Mouse (Mus musculus): ENCODE data around the gene Chil5. TPM values are rescaled to one million over a fixed set of nuclear protein-coding genes. Genes with fewer than 3 reads are reported as not detected.
"Not testable (repeated sequence)": the region's sequence is repeated elsewhere in the genome, so short reads cannot be mapped to it uniquely, and the experiment has no call there.

Gene Chil5
- polyA plus RNA-seq, 1 experiment: 7.2 TPM

DNA sequence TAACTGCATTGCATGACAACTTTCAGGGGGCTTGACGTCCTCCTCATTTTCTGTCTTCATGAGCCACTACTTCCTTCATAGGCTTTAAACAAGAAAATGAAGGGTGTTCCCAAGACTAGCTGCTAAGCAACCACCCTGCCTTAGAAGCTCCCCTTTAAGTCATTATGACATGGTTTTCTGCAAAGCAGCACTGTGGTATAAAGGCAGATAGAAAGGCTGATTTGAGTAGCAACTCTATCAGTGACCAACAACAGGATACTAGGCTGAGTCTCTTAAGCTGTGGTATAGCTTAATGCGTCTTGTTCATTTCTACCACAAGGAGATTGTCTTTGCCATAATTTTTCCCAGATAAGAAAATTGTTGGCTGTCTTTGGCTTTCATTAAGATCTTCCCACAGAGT is 18.1 kb downstream of the Chil5 start, which contains the start of gene Pifo:
Gene Pifo, minus strand, starts transcription at position 101 of the 400 bp plus-strand sequence.
- no peak for DNase-seq
- no peaks in the 10 kb centered on the region for H3K4me1 ChIP-seq (ENCODE audit: control insufficient read depth, insufficient read depth, low read length)
- no peaks in the 10 kb centered on the region for H3K27me3 ChIP-seq (ENCODE audit: control insufficient read depth, insufficient read depth, low read length)
- no peak within 1 kb of the TSS for H3K27ac ChIP-seq (ENCODE audit: insufficient read depth, low read length)
- TF ChIP-seq CTCF (IDR thresholded peaks at IDR 0.05; ENCODE audit: borderline replicate concordance, insufficient read depth, low read depth, low read length) (no peak), POLR2A (IDR thresholded peaks at IDR 0.05; ENCODE audit: borderline replicate concordance, insufficient read depth, low read length) (no peak)
- no peak within 1 kb of the TSS for H3K4me3 ChIP-seq (replicated peaks; ENCODE audit: insufficient read depth, low read depth, low read length)
- WGBS: 84% methylated on average over 2 of the region's 2 CpGs

DNA sequence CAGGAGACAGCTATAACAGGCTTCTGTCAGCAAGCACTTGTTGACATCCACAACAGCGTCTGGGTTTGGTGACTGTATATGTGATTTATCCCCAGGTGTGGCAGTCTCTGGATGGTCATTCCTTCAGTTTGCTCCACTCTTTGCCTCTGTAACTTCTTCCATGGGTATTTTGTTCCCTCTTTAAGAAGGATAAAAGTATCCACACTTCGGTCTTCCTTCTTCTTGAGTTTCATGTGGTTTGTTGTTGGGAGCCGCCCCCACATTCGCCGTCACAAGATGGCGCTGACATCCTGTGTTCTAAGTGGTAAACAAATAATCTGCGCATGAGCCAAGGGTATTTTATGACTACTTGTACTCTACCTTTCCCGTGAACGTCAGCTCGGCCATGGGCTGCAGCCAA is 29.3 kb downstream of the Chil5 start:
- WGBS: 56% methylated on average over 10 of the region's 10 CpGs
- not testable (repeated sequence) for H3K27ac ChIP-seq (ENCODE audit: insufficient read depth, low read length); H3K4me3 ChIP-seq (replicated peaks; ENCODE audit: insufficient read depth, low read depth, low read length); H3K27me3 ChIP-seq (ENCODE audit: control insufficient read depth, insufficient read depth, low read length); H3K4me1 ChIP-seq (ENCODE audit: control insufficient read depth, insufficient read depth, low read length); DNase-seq

DNA sequence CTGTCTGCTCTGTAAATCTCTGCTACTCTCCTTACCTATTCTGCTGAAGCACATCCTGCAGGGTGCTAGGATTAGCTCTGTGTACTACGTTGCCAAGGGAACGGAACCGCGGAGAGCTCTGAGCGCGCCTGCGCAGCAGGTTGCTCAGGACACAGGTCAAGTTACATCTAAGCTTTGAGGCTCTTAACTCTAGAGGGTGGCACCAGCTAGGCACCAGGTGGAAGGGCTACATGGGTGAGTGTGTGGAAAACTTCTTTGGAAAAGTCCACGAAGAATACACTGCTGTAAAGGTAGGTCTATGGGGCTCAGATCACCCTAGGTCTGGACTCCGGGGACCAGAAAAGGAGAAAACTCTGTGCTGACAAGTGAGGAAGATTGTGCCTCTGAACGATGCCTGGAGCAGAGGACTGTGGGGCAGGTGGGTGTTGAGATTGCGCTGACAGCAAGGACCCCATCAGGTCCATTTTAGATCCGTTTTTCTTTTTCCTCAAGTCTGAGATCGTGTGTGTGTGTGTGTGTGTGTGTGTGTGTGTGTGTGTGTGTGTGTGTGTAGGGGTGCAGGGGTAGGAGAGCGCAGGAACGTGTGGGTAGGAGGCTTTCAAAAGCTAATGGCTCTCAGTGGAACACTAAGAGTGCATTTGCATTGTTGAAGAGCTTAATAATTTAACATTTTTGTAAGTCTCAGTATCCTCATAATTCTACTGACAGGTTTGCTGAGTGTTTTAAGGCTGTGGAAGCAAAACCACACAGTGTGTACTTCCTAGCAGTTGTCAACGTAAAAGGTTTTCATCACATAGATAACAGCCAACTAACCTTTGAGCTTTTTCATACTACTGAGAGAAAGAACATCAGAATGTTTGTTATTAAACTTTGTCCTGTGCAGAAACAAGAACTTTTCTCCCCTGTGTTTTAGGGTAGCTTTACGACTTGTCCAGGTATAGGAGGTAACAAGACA is 30.9 kb downstream of the Chil5 start:
- no peak overlapping the region for H3K27ac ChIP-seq (ENCODE audit: insufficient read depth, low read length)
- H3K4me1 ChIP-seq (ENCODE audit: control insufficient read depth, insufficient read depth, low read length): peaks cover 7% of the 10 kb centered on the region; the same call in 1 of the 2 replicates
- peak; percentile 11 to 23 for DNase-seq
- no peaks in the 10 kb centered on the region for H3K27me3 ChIP-seq (ENCODE audit: control insufficient read depth, insufficient read depth, low read length)
- 24% methylated on average over 17 of the region's 17 CpGs for WGBS
- no peak for TF ChIP-seq CTCF (IDR thresholded peaks at IDR 0.05; ENCODE audit: borderline replicate concordance, insufficient read depth, low read depth, low read length)
- no peak for TF ChIP-seq POLR2A (IDR thresholded peaks at IDR 0.05; ENCODE audit: borderline replicate concordance, insufficient read depth, low read length)
- peak overlapping the region; percentile 14 for H3K4me3 ChIP-seq (replicated peaks; ENCODE audit: insufficient read depth, low read depth, low read length)

DNA sequence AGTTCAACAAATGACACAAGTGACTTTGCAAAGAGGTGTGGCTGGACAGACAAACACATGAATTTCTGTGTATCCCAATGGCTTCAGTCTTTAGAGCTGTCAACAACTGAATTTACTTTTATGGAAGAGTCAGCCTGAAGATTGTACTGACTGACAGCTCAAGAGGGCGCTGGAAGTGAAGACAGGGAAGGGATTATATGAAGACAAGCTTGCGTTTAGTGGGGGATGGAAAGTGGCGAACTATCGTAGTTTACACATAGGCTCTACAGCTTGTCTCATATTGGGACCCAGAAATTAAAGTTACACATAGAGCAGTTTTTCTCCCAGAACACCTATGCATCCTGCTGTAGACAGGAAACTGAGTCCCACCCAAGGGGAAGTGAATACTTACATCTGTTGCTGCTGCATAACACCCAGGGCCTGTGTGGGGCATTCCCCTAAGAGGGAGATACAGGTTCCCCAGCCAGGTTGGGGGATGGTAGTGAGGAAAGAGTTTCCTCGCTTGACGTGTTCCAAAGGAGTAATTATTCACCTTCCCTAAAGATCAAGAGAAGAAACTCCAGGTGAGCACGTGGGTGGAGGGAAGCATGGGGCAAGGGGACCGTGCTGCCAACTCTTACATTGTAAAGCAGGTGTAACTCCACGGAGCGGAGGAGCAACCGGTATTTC is 31.8 kb downstream of the Chil5 start:
- no peaks in the 10 kb centered on the region for H3K27me3 ChIP-seq (ENCODE audit: control insufficient read depth, insufficient read depth, low read length)
- WGBS: 26% methylated on average over 11 of the region's 11 CpGs
- no peak for DNase-seq
- H3K27ac ChIP-seq (ENCODE audit: insufficient read depth, low read length): no peak overlapping the region
- no peak overlapping the region for H3K4me3 ChIP-seq (replicated peaks; ENCODE audit: insufficient read depth, low read depth, low read length)
- TF ChIP-seq POLR2A (IDR thresholded peaks at IDR 0.05; ENCODE audit: borderline replicate concordance, insufficient read depth, low read length) (no peak), CTCF (IDR thresholded peaks at IDR 0.05; ENCODE audit: borderline replicate concordance, insufficient read depth, low read depth, low read length) (no peak)
- H3K4me1 ChIP-seq (ENCODE audit: control insufficient read depth, insufficient read depth, low read length): peaks cover 7% of the 10 kb centered on the region; the same call in 1 of the 2 replicates

DNA sequence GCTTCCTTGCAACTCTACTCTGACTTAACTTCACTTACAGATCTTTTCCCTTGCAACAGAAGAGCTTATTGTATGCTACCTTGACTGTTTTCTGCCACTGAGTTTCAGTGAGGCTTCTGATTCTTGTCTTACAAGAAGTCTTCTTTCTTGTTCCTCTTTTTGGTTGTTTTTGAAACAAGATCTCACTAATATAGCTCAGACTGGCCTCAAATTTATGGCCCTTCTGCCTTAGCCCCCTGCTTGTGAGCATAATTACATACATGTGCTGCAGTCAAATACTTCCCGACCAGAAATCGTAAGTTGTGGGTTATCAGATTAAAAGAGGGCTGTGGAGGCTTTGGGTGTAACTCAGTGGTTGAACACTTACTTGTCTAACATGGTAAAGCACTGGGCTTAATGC is 37.9 kb downstream of the Chil5 start:
- Histone ChIP-seq H3K27me3 (ENCODE audit: control insufficient read depth, insufficient read depth, low read length) (no peaks in the 10 kb centered on the region), H3K4me3 (replicated peaks; ENCODE audit: insufficient read depth, low read depth, low read length) (no peak overlapping the region), H3K27ac (ENCODE audit: insufficient read depth, low read length) (no peak overlapping the region), H3K4me1 (ENCODE audit: control insufficient read depth, insufficient read depth, low read length) (no peaks in the 10 kb centered on the region)
- TF ChIP-seq CTCF (IDR thresholded peaks at IDR 0.05; ENCODE audit: borderline replicate concordance, insufficient read depth, low read depth, low read length): no peak
- no peak for TF ChIP-seq POLR2A (IDR thresholded peaks at IDR 0.05; ENCODE audit: borderline replicate concordance, insufficient read depth, low read length)
- 78% methylated on average over 2 of the region's 2 CpGs for WGBS
- DNase-seq: no peak

DNA sequence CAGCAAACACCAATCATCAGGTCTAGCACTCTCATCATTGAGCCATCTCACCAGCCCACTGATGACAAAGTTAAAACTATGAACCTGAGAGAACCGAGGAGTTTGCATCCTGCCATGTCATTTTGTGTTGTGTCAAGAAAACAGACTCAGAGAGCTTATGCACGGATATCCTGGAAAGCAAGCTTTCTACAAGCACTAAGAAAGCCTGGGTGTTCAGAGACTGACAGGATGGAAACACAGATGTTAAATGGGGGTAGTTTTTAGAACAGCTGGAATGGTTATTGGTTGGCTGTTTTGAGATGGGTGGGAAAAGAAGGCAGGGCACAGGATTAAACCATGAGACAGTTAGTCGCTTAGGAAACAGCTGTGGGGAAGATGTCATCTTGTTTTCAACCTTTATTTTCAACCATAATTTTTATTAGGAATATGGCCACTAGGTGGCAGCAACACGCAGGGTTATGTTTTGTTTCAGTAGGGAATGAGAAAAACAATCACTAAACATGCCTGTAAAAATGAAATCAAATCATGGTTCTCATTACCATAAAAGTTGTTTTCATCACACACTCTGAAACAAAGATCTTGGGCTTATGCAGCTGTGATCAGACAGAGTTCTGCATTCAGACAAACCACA is 40.8 kb downstream of the Chil5 start:
- Histone ChIP-seq H3K27ac (ENCODE audit: insufficient read depth, low read length) (no peak overlapping the region), H3K4me3 (replicated peaks; ENCODE audit: insufficient read depth, low read depth, low read length) (no peak overlapping the region), H3K4me1 (ENCODE audit: control insufficient read depth, insufficient read depth, low read length) (no peaks in the 10 kb centered on the region), H3K27me3 (ENCODE audit: control insufficient read depth, insufficient read depth, low read length) (no peaks in the 10 kb centered on the region)
- peak; percentile 21 to 31 for DNase-seq
- WGBS: 27% methylated on average over 4 of the region's 4 CpGs
- TF ChIP-seq CTCF (IDR thresholded peaks at IDR 0.05; ENCODE audit: borderline replicate concordance, insufficient read depth, low read depth, low read length) (peak; percentile 43), POLR2A (IDR thresholded peaks at IDR 0.05; ENCODE audit: borderline replicate concordance, insufficient read depth, low read length) (no peak)

DNA sequence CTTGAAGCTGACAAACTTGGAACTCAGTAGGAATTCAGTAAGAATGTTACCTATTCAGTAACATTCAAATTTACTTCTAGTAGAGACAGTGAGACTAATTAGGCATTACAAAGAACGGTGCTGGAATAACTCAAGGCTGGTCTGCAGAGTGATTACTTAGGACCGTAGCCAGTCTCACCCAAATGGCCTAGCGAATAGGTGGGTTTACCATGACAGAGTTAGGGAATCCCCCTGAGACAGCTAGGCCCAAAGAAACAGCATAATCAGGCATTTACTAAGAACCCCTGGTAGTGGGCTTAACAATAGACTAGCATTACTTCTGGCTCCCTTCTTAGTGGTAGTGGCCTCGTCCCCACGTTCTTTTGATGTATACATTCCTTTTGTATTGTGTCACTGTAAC is 43.0 kb downstream of the Chil5 start:
- WGBS: 62% methylated on average over 5 of the region's 5 CpGs
- DNase-seq; H3K4me1 ChIP-seq (ENCODE audit: control insufficient read depth, insufficient read depth, low read length); H3K27me3 ChIP-seq (ENCODE audit: control insufficient read depth, insufficient read depth, low read length); H3K27ac ChIP-seq (ENCODE audit: insufficient read depth, low read length); H3K4me3 ChIP-seq (replicated peaks; ENCODE audit: insufficient read depth, low read depth, low read length): not testable (repeated sequence)

Measured in cerebellum, adult 2 months (tissue).